Mouse (Mus musculus): ENCODE measurements around the gene Alg1.

DNA sequence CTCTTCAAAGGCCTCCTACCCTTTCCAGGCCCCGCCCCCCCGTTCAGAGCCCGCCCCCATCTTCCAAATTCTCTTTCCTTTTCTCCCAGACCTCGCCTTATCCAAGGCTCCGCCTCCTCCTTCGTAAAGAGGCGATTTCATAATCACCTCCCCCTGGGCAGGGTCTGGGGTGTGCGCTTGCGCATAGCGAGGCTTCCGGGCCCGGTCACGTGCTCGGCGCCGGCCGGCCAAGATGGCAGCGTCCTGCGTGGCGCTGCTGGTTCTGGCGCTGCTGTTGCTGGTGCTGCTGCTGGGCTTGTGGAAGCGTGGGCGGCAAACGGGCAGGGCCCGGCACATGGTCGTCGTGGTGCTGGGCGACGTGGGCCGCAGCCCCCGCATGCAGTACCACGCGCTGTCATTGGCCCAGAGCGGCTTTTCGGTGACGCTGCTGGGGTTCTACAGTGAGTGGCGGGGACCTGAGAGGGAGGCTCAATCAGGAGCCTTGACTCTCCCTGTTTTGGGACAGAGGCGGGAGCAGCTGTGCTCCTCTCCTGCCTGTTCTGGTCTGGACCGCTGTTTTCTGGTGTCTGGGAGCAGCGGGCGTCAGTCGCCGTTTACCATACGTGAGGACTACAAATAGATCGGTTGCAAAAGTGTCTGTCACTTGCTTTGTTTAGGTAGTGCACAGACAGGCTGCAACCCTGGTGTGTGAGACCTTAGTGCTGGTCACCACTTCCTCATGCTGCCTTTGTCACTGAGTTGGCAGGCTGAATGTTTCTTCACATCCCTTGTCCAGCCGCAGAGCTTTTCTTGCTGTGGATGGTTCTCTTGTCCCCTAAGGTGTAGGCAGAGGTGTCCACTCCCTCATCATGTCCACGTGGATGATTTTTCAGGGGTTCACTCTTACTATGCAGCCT is at the start of gene Alg1:
- TF ChIP-seq CTCF (IDR thresholded peaks at IDR 0.05; ENCODE audit: insufficient read depth, low read depth, low read length) (no peak), POLR2A (IDR thresholded peaks at IDR 0.05; ENCODE audit: insufficient read depth, low read depth, low read length) (peak; percentile 98)
